Mouse (Mus musculus) frontal cortex, adult 2 months (tissue): ENCODE measurements at regions not wholly inside any gene's neighbourhood (a gene's known extent, or its start where the extent isn't known, plus 50 kb on each side); places are given as distances from the start of the nearest gene placed in this dataset.

Source experiments
- DNase-seq, 2 experiments: peaks; one replicate each; pipeline ENCODE4 v3.0.0; 2022; ENCODE audit warnings: low spot score in 1 of 2; ENCODE audit errors: extremely low spot score in 1 of 2

- no peak for DNase-seq
Measured at GRCm38 (mm10) chr13:71263315-71263878, 421.8 kb upstream of the Adamts16 start.

GRCm38 (mm10) chr13:71262575-71263295 is 421.1 kb upstream of the Adamts16 start:
- DNase-seq = no peak

- DNase-seq = no peak
Measured at GRCm38 (mm10) chr13:71254016-71254415, 412.4 kb upstream of the Adamts16 start.

DNA sequence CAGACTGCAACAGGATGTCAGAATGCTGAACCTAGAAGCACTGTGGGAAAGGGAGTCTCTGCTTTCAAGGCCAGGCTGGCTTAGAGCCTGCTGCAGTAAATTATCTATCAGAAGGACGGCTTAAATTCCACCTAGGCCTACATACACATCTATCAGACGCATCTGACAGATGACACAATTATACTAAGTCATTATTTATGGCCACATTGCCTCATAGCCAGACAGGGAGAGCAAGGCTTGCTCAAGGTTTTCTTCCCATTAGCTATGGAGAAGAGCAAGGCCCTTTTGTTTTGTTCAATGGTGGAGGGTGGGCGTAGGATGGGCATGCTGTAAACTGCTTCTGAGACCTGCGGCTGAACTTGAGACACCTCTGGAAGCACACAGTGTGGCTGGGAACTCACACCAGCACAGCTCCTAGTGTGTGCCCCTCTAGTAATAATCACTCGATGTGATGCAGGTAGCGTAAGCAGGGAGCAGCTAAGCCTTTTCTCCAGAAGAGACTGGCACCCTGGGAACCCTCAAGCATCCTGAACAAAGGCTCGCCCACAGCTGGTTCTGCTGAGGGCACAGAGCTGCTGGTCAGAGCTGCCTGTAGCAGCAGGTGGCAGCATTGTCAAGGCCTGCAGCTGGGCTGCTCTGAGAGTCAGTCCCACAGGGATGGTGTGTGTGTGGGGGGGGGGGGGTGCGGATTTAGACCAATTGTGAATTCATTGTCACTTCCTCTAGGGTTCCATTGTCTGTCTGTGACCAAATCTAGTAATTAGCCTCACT is 406.8 kb upstream of the Adamts16 start:
- DNase-seq = peak in 1 of 2 experiments; percentile 22

DNA sequence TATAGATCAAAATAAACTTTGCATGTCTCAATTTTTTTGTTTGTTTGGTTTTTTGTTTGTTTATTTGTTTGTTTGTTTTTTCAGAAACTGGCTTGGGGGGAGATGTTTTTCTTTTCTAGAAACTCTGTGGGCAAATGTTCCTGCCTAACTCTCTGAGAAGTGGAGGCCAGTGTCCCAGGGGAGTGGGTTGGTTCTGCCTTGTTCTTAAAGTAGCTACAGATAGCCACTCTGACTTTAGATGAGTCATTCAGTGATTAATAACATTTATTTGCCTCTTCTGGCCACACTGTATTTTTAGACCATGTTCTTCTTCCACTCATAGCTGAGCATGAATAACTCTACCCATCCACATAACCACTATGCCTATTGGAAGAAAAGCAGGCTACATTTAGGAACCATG is 405.6 kb upstream of the Adamts16 start:
- DNase-seq = no peak

DNA sequence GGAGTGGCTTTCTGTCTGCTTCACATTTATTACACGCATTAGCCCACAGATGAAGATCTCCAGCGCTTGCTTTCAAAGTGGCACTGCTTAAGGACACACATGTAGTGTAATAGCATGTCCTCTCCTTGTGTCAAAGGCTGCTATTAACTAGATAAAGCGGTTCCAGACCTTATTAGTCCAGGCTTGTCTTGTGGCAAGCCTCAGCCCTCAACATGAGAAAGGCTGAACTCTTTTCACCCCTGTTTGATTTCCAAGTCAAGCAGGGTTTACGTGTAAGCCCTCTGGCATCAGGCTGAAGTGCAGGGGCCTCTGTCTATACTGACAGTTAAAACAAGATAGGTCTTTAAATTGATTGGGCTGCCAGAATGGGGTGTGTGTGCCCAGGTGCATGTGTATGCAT is 403.7 kb upstream of the Adamts16 start:
- no peak for DNase-seq

DNA sequence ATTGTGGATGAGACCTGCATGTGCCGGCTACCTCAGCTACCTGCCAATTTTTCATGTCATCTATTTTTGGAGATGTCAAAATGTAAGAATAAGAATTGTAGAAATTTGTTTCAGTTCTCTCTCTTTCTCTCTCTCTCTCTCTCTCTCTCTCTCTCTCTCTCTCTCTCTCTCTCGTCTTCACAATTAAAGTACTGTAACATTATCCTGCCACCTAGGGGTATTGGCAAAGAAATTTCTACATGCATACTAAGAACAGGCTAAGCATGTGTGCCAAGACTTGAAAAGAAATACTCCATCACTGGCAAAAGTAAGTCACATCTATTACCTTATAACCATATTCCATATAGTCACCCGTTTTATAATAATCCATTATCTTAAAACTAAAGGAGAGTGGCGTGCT is 398.2 kb upstream of the Adamts16 start:
- no peak for DNase-seq

DNA sequence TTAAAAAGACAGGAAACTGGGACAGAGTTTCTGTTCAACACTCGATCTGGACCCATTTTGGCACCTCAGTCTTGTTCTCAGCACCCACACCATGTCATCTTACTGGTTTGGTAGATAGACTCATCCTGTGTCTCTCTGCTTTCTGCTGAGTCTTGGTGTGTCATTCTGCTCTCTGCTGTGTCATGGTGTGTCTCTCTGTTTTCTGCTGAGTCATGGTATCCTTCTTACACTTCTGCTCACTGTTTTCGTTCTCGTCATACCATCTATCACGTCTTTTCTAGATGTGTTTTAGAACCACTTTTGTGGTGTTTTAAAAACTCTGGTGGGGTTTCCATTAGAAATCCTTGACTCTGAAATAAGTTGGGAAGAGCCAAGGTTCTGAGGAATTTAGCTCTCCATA is 393.7 kb upstream of the Adamts16 start:
- DNase-seq = no peak

GRCm38 (mm10) chr13:71231182-71231581 is 389.6 kb upstream of the Adamts16 start:
- peak; percentile 8 to 44 for DNase-seq

DNA sequence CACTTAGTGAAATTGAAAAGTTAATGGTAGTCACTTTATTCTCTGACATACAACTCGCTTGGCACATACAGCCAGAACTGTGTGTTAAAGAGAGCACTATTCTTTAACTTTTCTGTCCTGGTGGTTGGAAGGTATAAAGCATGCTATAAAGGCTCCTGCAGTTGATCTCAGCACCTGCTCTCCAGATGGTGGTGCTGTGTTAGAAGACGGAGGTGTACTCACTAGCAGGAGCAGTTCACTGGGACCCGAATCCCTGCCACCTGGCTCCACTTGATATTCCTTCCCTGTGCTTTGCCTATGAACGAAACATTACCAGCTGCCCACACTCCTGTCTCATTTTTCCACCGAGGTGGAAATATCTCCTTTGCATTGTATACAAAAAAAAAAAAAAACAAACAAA is 373.2 kb upstream of the Adamts16 start:
- no peak for DNase-seq

DNA sequence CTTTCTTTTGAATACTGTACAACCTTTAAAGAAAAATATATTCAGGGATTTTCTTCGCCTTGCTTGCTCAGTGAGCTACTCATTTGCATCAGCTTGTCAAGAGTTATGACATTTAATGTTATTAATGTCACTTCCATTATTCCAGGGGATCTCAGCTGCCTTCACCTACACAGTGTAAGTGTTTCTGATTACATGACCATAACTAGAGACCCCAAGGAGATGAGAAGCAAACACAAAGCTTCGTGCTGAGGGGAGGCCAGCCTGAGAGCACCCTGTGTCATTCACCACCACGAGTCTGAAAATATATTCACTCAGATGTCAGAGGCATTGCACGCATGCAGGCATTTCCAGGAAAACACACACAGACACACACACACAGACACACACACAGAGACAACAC is 369.8 kb upstream of the Adamts16 start:
- DNase-seq = no peak

GRCm38 (mm10) chr13:71210658-71211251 is 369.1 kb upstream of the Adamts16 start:
- no peak for DNase-seq

- no peak for DNase-seq
Measured at GRCm38 (mm10) chr13:71205708-71206107, 364.1 kb upstream of the Adamts16 start.

DNA sequence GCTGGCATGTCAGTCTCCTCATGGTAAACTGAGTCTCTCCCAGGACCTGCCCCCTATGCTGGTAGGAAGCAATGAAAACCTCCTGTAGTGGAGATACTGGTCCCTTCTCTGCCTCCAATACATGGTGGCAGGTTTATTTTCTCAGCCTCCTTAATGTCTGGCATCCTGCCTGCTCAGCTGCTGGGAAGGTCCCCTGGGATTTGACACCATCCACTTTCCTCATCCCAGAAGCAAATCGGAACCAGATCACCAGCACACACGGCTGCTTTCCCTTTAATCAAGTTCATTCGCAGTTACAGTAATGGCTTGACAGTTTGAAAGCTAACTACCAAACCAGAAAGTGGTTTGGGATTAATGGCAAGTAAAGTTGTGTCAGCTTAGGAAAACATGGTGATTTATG is 359.0 kb upstream of the Adamts16 start:
- no peak for DNase-seq

DNA sequence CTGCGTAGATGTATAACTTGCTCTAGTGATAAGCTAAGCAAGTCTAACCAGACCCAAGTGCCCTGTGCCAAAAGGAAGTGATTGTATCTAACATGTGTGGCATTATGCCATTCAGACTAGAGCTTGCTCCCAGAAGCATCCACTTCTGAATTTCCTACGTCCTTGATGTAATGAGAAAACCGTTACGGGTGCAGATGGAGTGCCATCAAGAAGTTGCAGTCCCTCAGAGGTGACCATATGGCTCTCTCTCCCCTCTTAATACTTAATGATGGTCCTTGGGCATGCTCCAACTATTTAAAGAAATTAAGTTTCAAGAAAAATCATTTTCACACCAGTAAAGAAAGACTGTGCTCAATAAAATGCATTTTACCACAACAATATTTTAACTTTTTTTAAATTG is 354.1 kb upstream of the Adamts16 start:
- no peak for DNase-seq

DNA sequence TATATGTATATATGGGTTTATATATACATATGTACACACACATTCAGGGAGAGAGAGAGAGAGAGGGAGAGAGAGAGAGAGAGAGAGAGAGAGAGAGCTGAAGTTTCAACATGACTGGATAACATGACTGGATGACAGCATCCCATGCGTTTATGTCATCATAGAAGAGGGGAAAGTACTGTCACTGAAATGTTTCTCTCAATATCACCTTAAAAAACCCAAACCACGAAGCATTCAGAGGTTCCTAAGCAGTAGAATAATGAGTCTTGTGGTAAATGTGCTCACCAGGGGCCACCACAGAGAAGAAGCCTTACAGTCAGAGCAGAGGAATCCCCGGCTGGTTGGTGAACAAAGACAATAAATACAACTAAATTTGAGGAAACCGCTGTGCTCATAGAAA is 342.9 kb upstream of the Adamts16 start:
- DNase-seq = no peak

GRCm38 (mm10) chr13:71179083-71179482 is 337.5 kb upstream of the Adamts16 start:
- DNase-seq = no peak

DNA sequence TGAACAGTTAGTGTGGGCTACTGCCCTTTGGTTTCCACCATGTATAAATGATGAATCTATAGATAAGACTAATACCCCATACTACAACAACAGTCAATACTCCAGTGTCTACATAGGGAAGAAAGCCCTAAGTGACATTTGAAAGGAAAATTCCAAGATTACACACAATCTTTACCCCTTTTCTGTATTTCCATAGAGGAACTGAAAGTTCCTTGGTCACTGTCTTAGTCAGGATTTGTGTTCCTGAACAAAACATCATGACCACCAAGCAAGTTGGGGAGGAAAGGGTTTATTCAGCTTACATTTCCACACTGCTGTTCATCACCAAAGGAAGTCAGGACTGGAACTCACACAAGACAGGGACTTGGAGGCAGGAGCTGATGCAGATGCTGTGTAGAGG is 332.7 kb upstream of the Adamts16 start:
- DNase-seq = no peak

DNA sequence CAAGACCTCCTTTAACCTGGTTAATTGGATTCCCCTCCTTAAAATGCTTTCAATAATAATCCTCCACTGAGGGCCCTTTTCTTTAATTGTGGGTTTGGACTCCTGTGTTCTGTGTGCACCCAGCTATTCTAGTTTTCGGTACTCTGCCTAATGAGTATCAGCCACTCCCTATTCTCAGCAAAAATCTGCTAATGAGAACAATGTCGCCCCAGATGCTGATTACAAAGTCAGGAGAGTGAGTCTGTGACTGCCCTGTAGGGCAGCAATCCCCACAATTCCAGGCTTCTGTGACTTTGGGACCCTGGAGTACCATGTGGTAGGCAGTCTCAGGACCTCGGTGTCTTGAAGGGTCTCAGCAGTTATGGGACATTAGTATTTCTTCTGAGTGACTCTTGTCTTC is 324.6 kb upstream of the Adamts16 start:
- DNase-seq = no peak

GRCm38 (mm10) chr13:71165096-71165920 is 323.7 kb upstream of the Adamts16 start:
- DNase-seq = no peak

DNA sequence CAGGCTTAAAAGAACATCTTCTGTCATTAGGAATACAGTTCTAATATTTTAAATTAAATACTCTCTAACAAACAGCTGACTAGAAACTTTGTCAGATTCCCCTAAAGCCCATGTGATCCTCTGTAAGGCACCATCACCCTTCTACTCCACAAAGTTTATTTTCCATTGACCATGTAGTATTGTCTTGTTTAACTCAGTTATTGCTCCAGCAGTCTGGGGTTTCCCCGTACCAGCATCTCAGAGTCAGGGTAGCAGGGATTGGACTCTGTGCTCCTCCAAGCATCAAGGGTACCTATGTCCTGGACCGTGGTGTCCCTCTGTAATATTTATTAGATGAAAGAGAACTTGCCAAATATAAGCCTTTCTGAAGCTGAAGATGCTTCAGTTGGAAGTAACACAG is 322.4 kb upstream of the Adamts16 start:
- DNase-seq = no peak
